Mouse (Mus musculus): ENCODE measurements around the gene Cux1. TPM values are rescaled to one million over a fixed set of nuclear protein-coding genes. Genes with fewer than 3 reads are reported as not detected.
A peak's percentile ranks its signal among the peaks of the same experiment; 100 is the strongest.

Gene Cux1
- polyA plus RNA-seq, 1 experiment from 2014 or later: 112 TPM

- ATAC-seq (ENCODE audit: low FRiP score, low TSS enrichment): no peak
- 69% methylated on average over 6 of the region's 6 CpGs for WGBS
Measured at GRCm38 (mm10) chr5:136428498-136429060, 138.7 kb downstream of the Cux1 start.

DNA sequence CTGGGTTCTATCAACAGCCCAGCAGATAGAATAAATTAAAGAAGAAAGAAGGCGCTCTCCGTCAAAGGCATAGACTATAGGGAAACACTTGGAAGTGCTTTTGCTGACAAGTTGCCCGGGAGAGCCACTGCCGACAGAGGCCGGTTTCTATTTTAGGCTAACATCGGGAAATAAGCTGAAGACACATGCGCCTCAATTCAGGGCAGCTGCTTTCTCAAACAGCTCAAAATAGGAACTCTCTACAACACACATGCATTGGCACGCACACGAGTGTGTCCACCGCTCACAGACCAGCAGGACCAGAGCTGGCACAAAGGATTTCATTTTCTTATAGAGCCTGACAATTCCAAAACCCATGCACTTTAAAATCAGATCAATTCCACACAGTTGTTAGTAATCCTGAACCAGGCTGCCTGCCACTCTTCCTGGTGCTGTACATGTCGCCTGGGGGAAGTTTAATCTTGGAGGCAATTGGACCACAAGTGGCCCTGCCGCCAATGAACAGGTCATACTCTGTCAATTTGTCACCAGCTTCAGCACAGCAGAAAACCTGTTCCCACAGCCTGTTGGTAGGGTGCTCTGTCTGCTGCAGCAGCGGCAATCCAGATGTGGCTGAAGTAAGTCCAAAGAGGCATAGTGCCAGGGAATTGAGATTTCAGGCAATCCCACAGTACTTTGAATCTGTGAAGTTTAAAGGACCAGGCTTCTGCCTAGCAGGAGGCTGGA lies 139.4 kb downstream of the Cux1 start:
- Histone ChIP-seq H3K9ac (replicated peaks; ENCODE audit: low read length) (no peak overlapping the region), H3K4me2 (ENCODE audit: low read length) (no peak overlapping the region), H3K4me1 (ENCODE audit: control insufficient read depth, insufficient read depth, low read length) (peaks cover 19% of the 10 kb centered on the region; the same call in 1 of the 2 replicates), H3K27ac (replicated peaks; ENCODE audit: low read depth, low read length) (peak overlapping the region; percentile 57), H3K27me3 (ENCODE audit: control insufficient read depth, insufficient read depth, low read length) (no peaks in the 10 kb centered on the region), H3K4me3 (replicated peaks; ENCODE audit: low read depth, low read length) (no peak overlapping the region), H3K36me3 (ENCODE audit: control insufficient read depth, insufficient read depth, low read length) (no peaks in the 10 kb centered on the region), H3K9me3 (ENCODE audit: control insufficient read depth, low read length) (no peaks in the 10 kb centered on the region)
- DNase-seq (peak; percentile 37), ATAC-seq (ENCODE audit: low FRiP score, low TSS enrichment) (no peak)
- WGBS: 69% methylated on average over 13 of the region's 13 CpGs

More at GRCm38 (mm10) chr5:136428498-136429060, 138.7 kb downstream of the Cux1 start:
- Histone ChIP-seq H3K36me3 (ENCODE audit: control insufficient read depth, insufficient read depth, low read length) (no peaks in the 10 kb centered on the region), H3K4me3 (replicated peaks; ENCODE audit: low read depth, low read length) (no peak overlapping the region), H3K27me3 (ENCODE audit: control insufficient read depth, insufficient read depth, low read length) (no peaks in the 10 kb centered on the region), H3K9ac (replicated peaks; ENCODE audit: low read length) (no peak overlapping the region), H3K4me2 (ENCODE audit: low read length) (no peak overlapping the region), H3K4me1 (ENCODE audit: control insufficient read depth, insufficient read depth, low read length) (peaks cover 19% of the 10 kb centered on the region; the same call in 1 of the 2 replicates), H3K27ac (replicated peaks; ENCODE audit: low read depth, low read length) (peak overlapping the region; percentile 57; the same call in 1 of the 2 replicates), H3K9me3 (ENCODE audit: control insufficient read depth, low read length) (no peaks in the 10 kb centered on the region)
- DNase-seq: no peak

- DNase-seq (no peak), ATAC-seq (ENCODE audit: low FRiP score, low TSS enrichment) (no peak)
- Histone ChIP-seq H3K36me3 (ENCODE audit: control insufficient read depth, insufficient read depth, low read length) (no peaks in the 10 kb centered on the region), H3K4me2 (ENCODE audit: low read length) (no peak overlapping the region), H3K4me3 (replicated peaks; ENCODE audit: low read depth, low read length) (no peak overlapping the region), H3K9ac (replicated peaks; ENCODE audit: low read length) (no peak overlapping the region), H3K27ac (replicated peaks; ENCODE audit: low read depth, low read length) (peak overlapping the region; percentile 57), H3K4me1 (ENCODE audit: control insufficient read depth, insufficient read depth, low read length) (peaks cover 19% of the 10 kb centered on the region; the same call in 1 of the 2 replicates), H3K27me3 (ENCODE audit: control insufficient read depth, insufficient read depth, low read length) (no peaks in the 10 kb centered on the region), H3K9me3 (ENCODE audit: control insufficient read depth, low read length) (no peaks in the 10 kb centered on the region)
- WGBS: 83% methylated on average over 4 of the region's 4 CpGs
Measured at GRCm38 (mm10) chr5:136427121-136427771, 140.0 kb downstream of the Cux1 start.

DNA sequence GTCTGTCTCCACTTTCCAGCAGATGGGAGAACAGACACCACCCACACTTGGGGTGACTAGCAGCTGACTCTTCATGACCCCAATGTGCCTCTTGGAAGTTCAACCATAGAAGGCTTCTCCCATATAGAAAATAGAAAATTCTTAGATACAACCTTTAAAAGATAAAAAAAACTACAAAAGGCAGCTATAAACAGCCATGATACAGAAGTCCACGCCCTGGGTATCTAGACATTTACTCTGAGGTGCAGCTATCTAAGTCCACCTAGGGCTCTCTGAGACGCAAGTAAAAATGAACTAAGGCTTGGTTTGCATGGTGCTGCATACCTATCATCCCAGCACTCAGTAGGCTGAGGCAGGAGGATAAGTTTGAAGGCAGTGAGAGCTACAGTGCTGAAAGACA lies 144.3 kb downstream of the Cux1 start:
- peaks cover 11% of the 10 kb centered on the region; the same call in 1 of the 2 replicates for H3K4me1 ChIP-seq (ENCODE audit: control insufficient read depth, insufficient read depth, low read length)
- H3K9me3 ChIP-seq (ENCODE audit: control insufficient read depth, low read length): no peaks in the 10 kb centered on the region
- no peak overlapping the region for H3K4me3 ChIP-seq (replicated peaks; ENCODE audit: low read depth, low read length)
- no peak for DNase-seq
- no peak for ATAC-seq (ENCODE audit: low FRiP score, low TSS enrichment)
- no peak overlapping the region for H3K9ac ChIP-seq (replicated peaks; ENCODE audit: low read length)
- no peak overlapping the region for H3K4me2 ChIP-seq (ENCODE audit: low read length)
- no peaks in the 10 kb centered on the region for H3K36me3 ChIP-seq (ENCODE audit: control insufficient read depth, insufficient read depth, low read length)
- no peaks in the 10 kb centered on the region for H3K27me3 ChIP-seq (ENCODE audit: control insufficient read depth, insufficient read depth, low read length)
- WGBS: 94% methylated on average over 2 of the region's 2 CpGs
- no peak overlapping the region for H3K27ac ChIP-seq (replicated peaks; ENCODE audit: low read depth, low read length)

DNA sequence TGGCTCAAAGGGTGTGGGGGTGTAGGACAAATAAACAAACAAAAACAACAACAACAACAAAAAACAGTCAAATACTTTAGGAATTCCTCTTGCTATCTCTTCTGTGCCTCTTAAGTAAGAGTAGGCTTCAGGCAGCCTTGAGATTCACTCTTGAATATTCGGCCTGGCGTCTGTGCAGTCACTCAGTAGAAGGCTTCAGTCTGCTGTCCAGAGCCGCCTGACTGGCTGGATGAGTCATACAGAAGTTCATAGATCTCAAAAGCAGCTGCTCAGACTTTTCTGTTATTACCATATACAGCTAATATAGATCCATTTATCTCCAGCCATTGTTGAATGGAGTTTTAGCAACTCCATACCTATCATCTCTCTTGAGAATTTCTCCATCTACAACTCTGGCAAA lies 145.4 kb downstream of the Cux1 start:
- ATAC-seq (ENCODE audit: low FRiP score, low TSS enrichment) (no peak), DNase-seq (no peak)
- Histone ChIP-seq H3K27me3 (ENCODE audit: control insufficient read depth, insufficient read depth, low read length) (no peaks in the 10 kb centered on the region), H3K27ac (replicated peaks; ENCODE audit: low read depth, low read length) (no peak overlapping the region), H3K4me3 (replicated peaks; ENCODE audit: low read depth, low read length) (no peak overlapping the region), H3K9me3 (ENCODE audit: control insufficient read depth, low read length) (no peaks in the 10 kb centered on the region), H3K4me2 (ENCODE audit: low read length) (no peak overlapping the region), H3K9ac (replicated peaks; ENCODE audit: low read length) (no peak overlapping the region), H3K36me3 (ENCODE audit: control insufficient read depth, insufficient read depth, low read length) (no peaks in the 10 kb centered on the region), H3K4me1 (ENCODE audit: control insufficient read depth, insufficient read depth, low read length) (0 out of 2 replicates have a peak, but pooled peaks cover under 1% of the 10 kb centered on the region)
- 85% methylated on average over 3 of the region's 3 CpGs for WGBS

GRCm38 (mm10) chr5:136421316-136421715 lies 146.0 kb downstream of the Cux1 start:
- H3K36me3 ChIP-seq (ENCODE audit: control insufficient read depth, insufficient read depth, low read length): no peaks in the 10 kb centered on the region
- no peak overlapping the region for H3K4me3 ChIP-seq (replicated peaks; ENCODE audit: low read depth, low read length)
- no peak overlapping the region for H3K4me2 ChIP-seq (ENCODE audit: low read length)
- WGBS: 71% methylated on average over 3 of the region's 3 CpGs
- no peak overlapping the region for H3K9ac ChIP-seq (replicated peaks; ENCODE audit: low read length)
- H3K27ac ChIP-seq (replicated peaks; ENCODE audit: low read depth, low read length): no peak overlapping the region
- no peak for ATAC-seq (ENCODE audit: low FRiP score, low TSS enrichment)
- H3K9me3 ChIP-seq (ENCODE audit: control insufficient read depth, low read length): no peaks in the 10 kb centered on the region
- no peaks in the 10 kb centered on the region for H3K27me3 ChIP-seq (ENCODE audit: control insufficient read depth, insufficient read depth, low read length)
- no peak for DNase-seq
- H3K4me1 ChIP-seq (ENCODE audit: control insufficient read depth, insufficient read depth, low read length): 0 out of 2 replicates have a peak, but pooled peaks cover 2% of the 10 kb centered on the region

DNA sequence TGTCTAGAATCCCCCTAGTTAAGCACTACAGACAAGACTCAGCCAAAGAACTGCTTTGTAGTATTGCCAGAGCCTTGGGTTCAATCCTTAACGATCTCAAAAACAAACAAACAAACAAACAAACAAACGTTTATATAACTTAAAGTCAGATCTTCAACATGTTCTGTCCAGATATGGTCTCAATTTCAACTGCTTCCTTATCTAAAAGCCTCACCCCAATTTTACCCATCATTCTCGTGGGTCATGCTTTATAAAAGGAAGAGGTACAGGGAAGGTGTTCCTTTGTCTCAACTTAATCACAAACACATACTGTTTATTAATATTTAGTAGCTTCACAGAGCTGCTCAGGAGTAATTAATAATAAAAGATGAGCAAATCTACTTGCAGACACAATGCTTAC lies 146.9 kb downstream of the Cux1 start:
- ATAC-seq (ENCODE audit: low FRiP score, low TSS enrichment) (no peak), DNase-seq (no peak)
- Histone ChIP-seq H3K27me3 (ENCODE audit: control insufficient read depth, insufficient read depth, low read length) (no peaks in the 10 kb centered on the region), H3K4me3 (replicated peaks; ENCODE audit: low read depth, low read length) (no peak overlapping the region), H3K4me1 (ENCODE audit: control insufficient read depth, insufficient read depth, low read length) (0 out of 2 replicates have a peak, but pooled peaks cover 8% of the 10 kb centered on the region), H3K9ac (replicated peaks; ENCODE audit: low read length) (no peak overlapping the region), H3K9me3 (ENCODE audit: control insufficient read depth, low read length) (no peaks in the 10 kb centered on the region), H3K4me2 (ENCODE audit: low read length) (no peak overlapping the region), H3K27ac (replicated peaks; ENCODE audit: low read depth, low read length) (no peak overlapping the region), H3K36me3 (ENCODE audit: control insufficient read depth, insufficient read depth, low read length) (no peaks in the 10 kb centered on the region)
- WGBS: 92% methylated on average over 3 of the region's 3 CpGs

DNA sequence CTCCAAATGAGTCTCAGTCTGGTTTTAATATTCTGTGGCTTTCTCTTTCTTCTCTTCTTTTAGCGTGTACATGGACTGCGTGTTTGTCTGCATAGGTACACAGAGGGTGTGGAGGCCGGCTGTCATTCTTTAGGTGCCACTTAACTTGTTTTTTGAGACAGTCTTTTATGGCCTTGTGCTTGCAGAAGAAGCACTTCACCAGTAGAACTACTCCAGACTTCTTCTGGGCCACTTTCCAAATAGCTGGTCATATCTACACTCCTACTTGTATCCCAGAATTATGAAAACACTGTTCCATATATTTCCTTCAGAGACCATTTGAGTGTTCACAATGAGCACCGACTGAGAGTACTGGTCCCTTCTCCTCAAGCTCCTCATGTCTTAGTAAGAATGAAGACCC lies 149.4 kb downstream of the Cux1 start:
- H3K4me1 ChIP-seq (ENCODE audit: control insufficient read depth, insufficient read depth, low read length): 0 out of 2 replicates have a peak, but pooled peaks cover 8% of the 10 kb centered on the region
- no peaks in the 10 kb centered on the region for H3K36me3 ChIP-seq (ENCODE audit: control insufficient read depth, insufficient read depth, low read length)
- ATAC-seq (ENCODE audit: low FRiP score, low TSS enrichment) (no peak), DNase-seq (no peak)
- no peak overlapping the region for H3K4me3 ChIP-seq (replicated peaks; ENCODE audit: low read depth, low read length)
- H3K9ac ChIP-seq (replicated peaks; ENCODE audit: low read length): no peak overlapping the region
- WGBS: 95% methylated on average over 4 of the region's 4 CpGs
- no peak overlapping the region for H3K27ac ChIP-seq (replicated peaks; ENCODE audit: low read depth, low read length)
- no peaks in the 10 kb centered on the region for H3K27me3 ChIP-seq (ENCODE audit: control insufficient read depth, insufficient read depth, low read length)
- H3K4me2 ChIP-seq (ENCODE audit: low read length): no peak overlapping the region
- no peaks in the 10 kb centered on the region for H3K9me3 ChIP-seq (ENCODE audit: control insufficient read depth, low read length)
